Mouse (Mus musculus) liver, embryonic 14.5 days (tissue): ENCODE data around the gene Npas3. TPM values are rescaled to one million over a fixed set of nuclear protein-coding genes. Genes with fewer than 3 reads are reported as not detected.

Source experiments
- ATAC-seq: fragments of 200-750 bp; cut with Nextera tagmentation; 2 replicates; pipeline ENCODE4 v1.8.0; 2017; ENCODE audit warnings: moderate number of reproducible peaks, mild to moderate bottlenecking, moderate library complexity; ENCODE audit not compliant: insufficient read depth
- DNase-seq, 3 experiments: peaks; one replicate each; pipeline ENCODE4 v3.0.0-alpha.2; 2012 to 2013; ENCODE audit warnings: low read depth in 3 of 3, low spot score in 3 of 3
- H3K27ac ChIP-seq: fragments of 300-500 bp; sonication (generic); 2 replicates; pipeline ENCODE4 v1.5.1; 2014; ENCODE audit warnings: moderate library complexity, mild to moderate bottlenecking, control low read depth, inconsistent platforms
- H3K27me3 ChIP-seq: fragments of 300-500 bp; sonication (generic); 2 replicates; pipeline ENCODE4 v1.6.1; 2014; ENCODE audit warnings: mild to moderate bottlenecking, low read length, moderate library complexity; ENCODE audit not compliant: control insufficient read depth, insufficient read depth
- H3K36me3 ChIP-seq: fragments of 300-500 bp; sonication (generic); replicated peaks from 2 replicates; pipeline ENCODE4 v1.6.1; 2014; ENCODE audit warnings: low read depth; ENCODE audit not compliant: control insufficient read depth, insufficient read depth
- H3K4me1 ChIP-seq, 2 experiments: fragments of 200-500 bp in 1 of 2; fragments of 300-500 bp in 1 of 2; sonication (generic) in 1 of 2; replicated peaks; 2 replicates each; pipeline ENCODE4 v1.6.1; 2012 to 2014; ENCODE audit warnings: antibody characterized with exemption in 1 of 2, inconsistent platforms in 1 of 2, low read length in 1 of 2; ENCODE audit not compliant: control insufficient read depth in 2 of 2, insufficient read depth in 2 of 2
- H3K4me2 ChIP-seq: fragments of 300-500 bp; sonication (generic); 2 replicates; pipeline ENCODE4 v1.6.1; 2014; ENCODE audit warnings: low read depth, mild to moderate bottlenecking, control low read depth, moderate library complexity
- H3K4me3 ChIP-seq, 2 experiments: fragments of 200-500 bp in 1 of 2; fragments of 300-500 bp in 1 of 2; sonication (generic) in 1 of 2; 2 replicates each; pipeline ENCODE4 v1.5.1; 2012 to 2014; ENCODE audit warnings: low read depth in 2 of 2, low read length in 2 of 2, mild to moderate bottlenecking in 2 of 2, control low read depth in 1 of 2, inconsistent platforms in 1 of 2, moderate library complexity in 1 of 2; ENCODE audit not compliant: insufficient read depth in 1 of 2
- H3K9ac ChIP-seq: fragments of 300-500 bp; sonication (generic); replicated peaks from 2 replicates; pipeline ENCODE4 v1.6.1; 2014; ENCODE audit warnings: mild to moderate bottlenecking, control low read depth, moderate library complexity
- H3K9me3 ChIP-seq: fragments of 300-500 bp; sonication (generic); 2 replicates; pipeline ENCODE4 v1.6.1; 2016; ENCODE audit warnings: low read length, mixed read lengths; ENCODE audit not compliant: control insufficient read depth
- CTCF ChIP-seq: IDR thresholded peaks from 2 replicates; pipeline ENCODE4 v1.5.1; 2016; ENCODE audit warnings: antibody characterized with exemption, low read depth, control low read depth
- EP300 ChIP-seq: IDR thresholded peaks from 2 replicates; pipeline ENCODE4 v1.6.1; 2016; ENCODE audit warnings: antibody characterized with exemption, low read depth
- WGBS: fragments of 180-500 bp; shearing (Covaris S2); extraction: QIAGEN DNeasy Blood & Tissue Kit; methylation state at CpG from one replicate; pipeline ENCODE4 v1.1.7; 2014; ENCODE audit not compliant: insufficient replicate concordance; 5-methylcytosine and 5-hydroxymethylcytosine counted together
- polyA plus RNA-seq, 2 experiments: library from polyadenylated mRNA; depleted of rRNA in 1 of 2; stranded (reverse) in 1 of 2; unstranded in 1 of 2; fragments of >200 nt; fragmentation: Nextera tagmentation in 1 of 2; extraction: Ambion mirVana in 1 of 2; gene quantifications; 2 replicates each; pipeline versions ENCODE4 v1.2.1 to v1.2.3; 2012 to 2014

Gene Npas3
- polyA plus RNA-seq, 2 experiments = 0.08 to 0.09 TPM

- no peak for DNase-seq
- no peaks in the 10 kb centered on the region for H3K4me1 ChIP-seq
- no peak for ATAC-seq
- H3K36me3 ChIP-seq = no peaks in the 10 kb centered on the region
- H3K27me3 ChIP-seq = no peaks in the 10 kb centered on the region
- H3K9ac ChIP-seq = no peak overlapping the region
- no peak overlapping the region for H3K27ac ChIP-seq
- TF ChIP-seq EP300 (no peak), CTCF (no peak)
- no peak overlapping the region for H3K4me2 ChIP-seq
- no peak overlapping the region for H3K4me3 ChIP-seq
- WGBS = 26% methylated on average over 2 of the region's 2 CpGs
- H3K9me3 ChIP-seq = no peaks in the 10 kb centered on the region
These were observed 68.2 kb downstream of the Npas3 start for GRCm38 (mm10) chr12:53316715-53317114.

GRCm38 (mm10) chr12:53317801-53318200, 69.3 kb downstream of the Npas3 start:
- no peak overlapping the region for H3K4me3 ChIP-seq
- no peaks in the 10 kb centered on the region for H3K9me3 ChIP-seq
- ATAC-seq (no peak), DNase-seq (no peak)
- TF ChIP-seq CTCF = no peak
- TF ChIP-seq EP300 = no peak
- H3K9ac ChIP-seq = no peak overlapping the region
- H3K4me1 ChIP-seq = no peaks in the 10 kb centered on the region
- H3K27me3 ChIP-seq = no peaks in the 10 kb centered on the region
- 52% methylated on average over 3 of the region's 3 CpGs for WGBS
- no peak overlapping the region for H3K4me2 ChIP-seq
- H3K36me3 ChIP-seq = no peaks in the 10 kb centered on the region
- no peak overlapping the region for H3K27ac ChIP-seq

- Histone ChIP-seq H3K4me3 (no peak overlapping the region), H3K27ac (no peak overlapping the region), H3K4me1 (no peaks in the 10 kb centered on the region), H3K27me3 (no peaks in the 10 kb centered on the region), H3K4me2 (no peak overlapping the region), H3K9ac (no peak overlapping the region), H3K36me3 (no peaks in the 10 kb centered on the region), H3K9me3 (no peaks in the 10 kb centered on the region)
- ATAC-seq (no peak), DNase-seq (no peak)
- WGBS = 67% methylated on average over 2 of the region's 2 CpGs
- TF ChIP-seq EP300 (no peak), CTCF (no peak)
These were observed 72.0 kb downstream of the Npas3 start for GRCm38 (mm10) chr12:53320526-53320925.

GRCm38 (mm10) chr12:53321018-53321417, 72.5 kb downstream of the Npas3 start:
- no peak for ATAC-seq
- Histone ChIP-seq H3K4me2 (no peak overlapping the region), H3K36me3 (no peaks in the 10 kb centered on the region), H3K27ac (no peak overlapping the region), H3K9ac (no peak overlapping the region), H3K4me3 (no peak overlapping the region), H3K27me3 (no peaks in the 10 kb centered on the region), H3K4me1 (no peaks in the 10 kb centered on the region), H3K9me3 (no peaks in the 10 kb centered on the region)
- TF ChIP-seq EP300 (no peak), CTCF (no peak)
- DNase-seq = no peak
- WGBS = 66% methylated on average over 12 of the region's 12 CpGs

GRCm38 (mm10) chr12:53321944-53322343, 73.5 kb downstream of the Npas3 start:
- TF ChIP-seq EP300 = no peak
- TF ChIP-seq CTCF = no peak
- no peaks in the 10 kb centered on the region for H3K36me3 ChIP-seq
- ATAC-seq = no peak

More at GRCm38 (mm10) chr12:53321944-53322343, 73.5 kb downstream of the Npas3 start:
- H3K4me1 ChIP-seq = no peaks in the 10 kb centered on the region
- no peak overlapping the region for H3K27ac ChIP-seq
- no peak overlapping the region for H3K4me2 ChIP-seq
- H3K9ac ChIP-seq = no peak overlapping the region
- DNase-seq = no peak
- no peaks in the 10 kb centered on the region for H3K27me3 ChIP-seq
- H3K9me3 ChIP-seq = no peaks in the 10 kb centered on the region
- 51% methylated on average over 2 of the region's 2 CpGs for WGBS
- H3K4me3 ChIP-seq = no peak overlapping the region
